Mouse (Mus musculus): ENCODE results near the gene Nkx2-3.

The Nkx2-3 gene

DNA sequence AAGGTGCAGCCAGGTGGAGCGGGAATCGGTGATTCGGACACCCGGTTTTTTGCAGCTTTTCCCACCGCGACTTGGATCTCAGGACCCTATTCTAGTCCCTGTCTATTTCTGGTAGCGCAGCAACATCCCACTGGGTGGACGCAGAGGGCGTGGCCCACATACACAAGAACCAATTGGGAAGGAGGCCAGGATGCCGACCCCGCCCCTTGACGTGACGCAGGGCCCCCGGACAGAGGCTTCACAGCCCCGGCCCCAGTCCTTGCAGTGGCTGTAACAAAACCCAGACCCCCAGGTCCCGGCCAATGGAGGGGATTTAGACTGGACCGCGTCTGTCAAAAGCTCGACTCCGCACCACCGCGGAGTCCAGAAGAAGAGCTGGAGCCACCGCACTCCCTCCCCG lies at the start of gene Nkx2-3:
TSS of gene Nkx2-3 (plus strand) at position 275 of the 400 bp plus-strand sequence.
- peak; percentile 95 for DNase-seq (ENCODE audit: low spot score)

DNA sequence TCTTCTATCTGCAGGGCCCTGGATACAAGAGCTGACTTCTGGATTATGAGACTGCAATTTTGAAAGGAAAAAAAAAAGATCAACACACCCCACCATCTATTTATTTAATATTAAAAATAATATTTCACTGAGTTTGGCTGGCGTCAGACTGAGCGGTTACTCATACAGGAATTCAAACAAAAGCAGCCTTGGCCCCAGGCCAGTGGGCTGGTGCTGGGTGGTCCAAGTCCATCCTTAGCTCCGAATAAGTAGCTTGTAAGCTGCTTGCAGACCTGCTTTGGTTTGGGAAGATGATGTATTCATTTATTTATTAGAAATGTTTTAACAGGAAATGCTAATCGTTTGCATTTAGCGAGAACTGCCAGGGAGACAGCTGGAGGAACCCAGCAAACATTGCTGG lies 49.0 kb upstream of the Nkx2-3 start:
- DNase-seq (ENCODE audit: low spot score) = no peak

DNA sequence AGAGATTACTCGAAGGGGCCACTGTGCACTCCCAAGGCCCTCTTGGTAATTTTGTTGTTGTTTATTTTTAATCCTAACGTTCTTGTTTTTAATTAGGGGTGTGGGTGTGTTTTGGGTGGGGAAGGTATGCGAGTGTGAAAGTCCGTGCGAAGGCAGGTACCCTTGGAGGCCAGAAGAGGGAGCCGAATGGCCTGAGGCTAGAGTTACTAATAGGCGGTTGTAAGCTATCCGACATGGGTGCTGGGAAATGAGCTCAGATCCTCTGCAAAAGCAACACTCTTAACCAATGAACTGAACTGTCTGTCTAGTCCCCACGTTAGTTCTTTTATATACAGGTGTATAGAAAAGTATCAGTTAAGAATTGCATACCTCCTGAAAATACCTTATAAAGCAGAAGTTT lies 43.8 kb upstream of the Nkx2-3 start:
- no peak for DNase-seq (ENCODE audit: low spot score)

DNA sequence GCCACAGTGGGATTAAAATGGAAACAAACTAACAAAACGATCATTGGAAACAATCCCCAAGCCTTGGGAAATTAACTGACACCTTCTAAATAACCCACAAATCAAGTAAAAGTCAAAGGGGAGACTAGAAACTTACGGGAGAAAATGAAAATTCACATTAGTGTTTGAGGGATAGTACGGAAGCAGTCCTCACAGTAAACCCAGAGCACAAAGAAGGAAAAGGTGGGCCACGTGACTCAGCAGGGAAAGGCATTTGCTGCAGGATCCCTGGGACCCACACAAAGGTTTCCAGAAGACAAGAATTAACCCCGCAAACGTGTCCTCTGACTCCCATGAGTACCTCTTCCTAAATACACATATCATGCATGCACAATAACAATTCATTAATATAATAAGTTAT lies 43.0 kb upstream of the Nkx2-3 start:
- no peak for DNase-seq (ENCODE audit: low spot score)

DNA sequence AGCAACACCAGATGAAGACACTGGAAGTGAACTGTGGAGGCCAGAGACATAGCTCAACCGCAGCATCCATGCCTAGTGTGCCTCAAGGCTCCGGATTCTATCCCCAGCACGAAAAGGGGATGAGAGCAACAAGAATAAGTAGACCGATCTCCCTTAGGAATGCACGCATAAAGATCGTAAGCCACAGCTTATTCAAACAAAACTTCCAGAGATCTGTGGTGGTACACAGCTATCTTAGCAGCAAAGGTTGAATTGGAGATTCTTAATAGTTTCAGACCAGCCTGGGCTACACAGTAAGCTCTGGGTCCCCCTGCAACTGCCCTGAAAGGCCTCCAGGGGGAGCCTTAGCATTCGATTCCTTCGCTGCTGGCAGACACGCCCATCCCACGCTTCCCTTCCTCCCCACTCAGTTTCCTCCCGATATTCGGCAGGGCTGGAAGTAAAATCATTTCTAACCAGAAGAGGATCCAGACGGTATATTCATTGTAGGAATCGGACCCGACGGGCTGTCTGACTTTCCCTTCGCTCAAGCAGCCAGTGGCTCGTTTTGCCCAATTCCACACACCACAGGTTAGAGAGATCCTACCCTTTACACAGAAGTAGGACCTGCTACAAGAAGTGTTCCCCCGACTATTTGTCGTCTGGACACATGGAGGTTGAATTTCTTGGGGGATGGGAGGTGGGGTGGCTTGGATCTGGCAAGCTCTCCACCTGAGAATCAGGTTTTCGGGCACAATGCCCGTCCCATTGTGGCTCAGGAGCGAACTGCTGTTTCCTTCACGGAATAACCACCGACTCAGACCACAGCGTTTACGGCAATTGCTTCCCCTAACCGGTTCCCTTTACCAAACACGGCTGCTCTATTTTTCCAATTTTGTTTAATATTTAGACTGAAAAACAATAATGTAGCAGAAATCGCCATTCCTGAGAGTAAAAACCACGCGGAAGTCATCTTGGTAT lies 41.0 kb upstream of the Nkx2-3 start:
- DNase-seq (ENCODE audit: low spot score) = peak; percentile 48

DNA sequence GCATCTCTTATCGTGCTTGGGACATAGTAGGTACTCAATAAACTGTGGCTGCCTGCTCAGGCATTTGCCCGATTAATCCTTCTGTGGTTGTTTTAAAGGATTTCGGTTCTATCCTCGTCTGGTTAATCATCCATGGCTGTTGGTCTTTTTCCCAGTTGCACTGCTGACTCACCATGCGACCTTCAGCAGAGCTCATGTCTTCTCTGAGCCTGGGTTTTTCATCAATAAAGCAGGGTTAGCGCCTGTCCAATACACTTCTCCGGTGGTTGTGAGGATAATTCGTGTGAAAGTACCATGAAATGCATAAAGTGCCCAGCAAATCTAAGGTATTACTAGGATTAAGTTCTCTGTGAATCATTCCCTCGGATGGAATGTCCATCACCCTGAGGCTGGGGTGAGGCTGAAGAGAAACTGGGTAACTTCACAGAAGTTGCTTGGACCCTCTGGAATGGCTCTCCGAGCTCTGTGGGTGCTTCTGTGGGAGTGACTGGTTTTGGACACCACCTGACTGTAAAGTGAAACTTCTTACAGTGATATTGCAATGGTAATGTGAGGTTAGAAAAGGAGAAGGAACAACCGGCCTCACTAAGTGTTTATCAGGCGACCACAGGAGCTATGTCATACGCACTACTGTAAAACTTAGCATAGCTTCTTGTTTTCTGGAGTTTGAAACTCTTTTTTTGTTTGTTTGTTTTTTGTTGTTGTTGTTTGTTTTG lies 32.9 kb upstream of the Nkx2-3 start:
- no peak for DNase-seq (ENCODE audit: low spot score)

DNA sequence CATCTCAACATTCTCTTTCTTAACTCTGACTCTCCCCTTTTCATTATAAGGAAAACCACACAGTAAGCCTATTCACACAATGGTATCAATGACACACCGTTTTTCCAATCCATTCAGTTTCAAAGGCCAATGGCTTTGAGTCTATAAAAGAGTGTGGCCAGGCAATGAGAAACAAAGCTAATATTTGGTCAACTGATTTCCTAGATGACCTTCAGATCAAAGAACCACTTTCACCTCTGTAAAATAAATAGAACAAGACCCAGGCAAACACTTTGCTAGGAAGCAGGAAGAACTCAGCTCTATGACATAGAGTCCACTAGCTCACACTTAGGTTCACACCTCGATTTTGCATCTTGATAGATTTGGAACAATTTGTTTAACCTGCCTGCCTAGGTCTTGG lies 30.9 kb upstream of the Nkx2-3 start:
- DNase-seq (ENCODE audit: low spot score) = no peak

DNA sequence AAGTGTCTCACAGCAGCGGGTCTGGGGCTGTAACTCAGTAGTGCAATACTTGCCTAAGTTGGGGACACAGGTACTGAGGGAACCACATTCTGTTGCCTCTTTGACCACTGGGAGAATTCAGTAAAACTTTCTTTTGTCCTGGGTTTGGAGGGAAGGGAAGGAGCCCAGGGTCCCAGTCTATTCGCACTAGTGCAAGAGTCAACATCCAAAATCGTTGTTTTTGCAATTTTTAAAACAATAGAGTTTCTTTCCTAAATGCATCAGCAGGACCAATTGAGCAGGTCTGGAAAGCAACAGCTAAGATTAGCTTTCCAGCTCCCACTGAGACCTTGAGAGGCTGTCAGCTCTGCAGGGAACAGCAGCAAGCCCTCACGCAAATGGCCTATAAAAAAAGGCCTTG lies 28.9 kb upstream of the Nkx2-3 start:
- DNase-seq (ENCODE audit: low spot score) = no peak

DNA sequence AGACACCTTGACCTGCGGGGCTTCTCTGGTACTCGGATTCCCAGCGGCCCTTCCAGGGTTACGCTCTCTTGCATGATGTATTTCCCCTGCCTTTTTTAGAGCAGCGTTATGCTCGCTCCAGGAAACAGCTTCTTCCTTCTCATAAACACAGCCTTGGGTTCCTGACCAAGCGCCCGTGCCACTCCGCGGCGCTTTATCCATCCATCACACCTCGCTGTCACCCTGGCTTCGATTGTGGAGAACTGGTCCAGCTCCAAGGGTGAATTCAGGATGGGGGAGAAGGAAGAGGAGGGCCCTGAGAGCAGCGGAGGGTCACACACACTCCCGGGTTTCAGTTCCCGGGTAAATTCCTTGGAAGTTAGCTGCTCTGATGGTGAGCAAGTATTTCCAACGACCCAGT lies 28.5 kb upstream of the Nkx2-3 start:
- DNase-seq (ENCODE audit: low spot score) = peak; percentile 33

DNA sequence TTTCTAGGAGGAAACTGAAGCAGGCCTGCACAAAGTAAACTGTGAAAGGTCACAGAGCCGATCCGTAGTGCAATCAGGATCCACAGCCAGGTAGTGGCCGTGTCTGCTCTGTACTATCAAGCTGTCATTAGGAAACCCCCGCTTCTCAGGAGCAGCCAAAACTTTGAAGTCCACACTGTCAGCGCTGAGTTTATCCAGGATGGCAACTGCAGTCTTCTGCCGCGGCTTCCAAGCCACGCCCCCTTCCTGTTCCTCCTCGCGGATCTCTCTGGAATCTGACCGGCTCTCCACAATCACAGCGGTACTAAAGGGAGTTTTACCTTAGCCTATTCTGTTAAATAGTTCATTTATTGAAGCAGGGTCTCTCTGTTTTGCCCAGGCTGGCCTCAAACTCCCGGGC lies 27.3 kb upstream of the Nkx2-3 start:
- DNase-seq (ENCODE audit: low spot score) = peak; percentile 48

DNA sequence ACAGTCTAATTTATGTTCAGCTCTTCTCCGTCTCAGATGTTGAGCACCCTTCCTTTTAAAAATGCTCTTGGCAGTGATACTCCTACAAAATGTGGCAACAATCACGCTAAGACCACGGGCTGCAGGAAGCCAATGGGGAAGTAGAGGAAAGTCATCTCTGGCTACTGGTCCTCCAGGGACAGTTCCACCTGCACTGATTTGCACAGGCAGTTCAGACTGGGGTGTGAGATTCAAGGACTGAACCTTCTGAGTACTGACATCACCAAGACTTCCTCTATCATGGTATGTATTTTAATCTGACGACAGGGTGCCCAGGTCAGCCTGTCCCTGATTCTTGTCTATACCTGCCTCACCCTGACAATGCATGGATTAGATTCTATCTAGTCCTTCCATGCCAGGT lies 20.1 kb upstream of the Nkx2-3 start:
- DNase-seq (ENCODE audit: low spot score) = no peak

DNA sequence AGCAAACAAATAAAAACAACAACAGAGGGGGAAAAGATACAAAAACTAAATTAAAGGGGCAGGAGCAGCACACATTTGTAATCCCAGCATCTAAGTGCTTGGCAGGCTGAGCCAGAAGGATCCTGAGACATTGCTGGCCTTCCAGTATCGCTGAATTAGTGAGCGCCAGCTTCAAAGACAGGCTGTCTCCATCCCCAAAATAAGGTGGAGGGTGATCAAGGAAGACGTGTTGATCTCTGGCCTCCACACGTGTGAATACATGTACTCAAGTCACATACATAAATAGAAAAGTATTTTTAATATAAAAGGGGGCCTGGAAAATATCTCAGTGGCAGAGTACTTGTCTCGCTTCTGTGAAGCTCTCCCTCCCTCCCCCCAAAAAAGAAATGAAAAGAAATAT lies 15.1 kb upstream of the Nkx2-3 start:
- no peak for DNase-seq (ENCODE audit: low spot score)

DNA sequence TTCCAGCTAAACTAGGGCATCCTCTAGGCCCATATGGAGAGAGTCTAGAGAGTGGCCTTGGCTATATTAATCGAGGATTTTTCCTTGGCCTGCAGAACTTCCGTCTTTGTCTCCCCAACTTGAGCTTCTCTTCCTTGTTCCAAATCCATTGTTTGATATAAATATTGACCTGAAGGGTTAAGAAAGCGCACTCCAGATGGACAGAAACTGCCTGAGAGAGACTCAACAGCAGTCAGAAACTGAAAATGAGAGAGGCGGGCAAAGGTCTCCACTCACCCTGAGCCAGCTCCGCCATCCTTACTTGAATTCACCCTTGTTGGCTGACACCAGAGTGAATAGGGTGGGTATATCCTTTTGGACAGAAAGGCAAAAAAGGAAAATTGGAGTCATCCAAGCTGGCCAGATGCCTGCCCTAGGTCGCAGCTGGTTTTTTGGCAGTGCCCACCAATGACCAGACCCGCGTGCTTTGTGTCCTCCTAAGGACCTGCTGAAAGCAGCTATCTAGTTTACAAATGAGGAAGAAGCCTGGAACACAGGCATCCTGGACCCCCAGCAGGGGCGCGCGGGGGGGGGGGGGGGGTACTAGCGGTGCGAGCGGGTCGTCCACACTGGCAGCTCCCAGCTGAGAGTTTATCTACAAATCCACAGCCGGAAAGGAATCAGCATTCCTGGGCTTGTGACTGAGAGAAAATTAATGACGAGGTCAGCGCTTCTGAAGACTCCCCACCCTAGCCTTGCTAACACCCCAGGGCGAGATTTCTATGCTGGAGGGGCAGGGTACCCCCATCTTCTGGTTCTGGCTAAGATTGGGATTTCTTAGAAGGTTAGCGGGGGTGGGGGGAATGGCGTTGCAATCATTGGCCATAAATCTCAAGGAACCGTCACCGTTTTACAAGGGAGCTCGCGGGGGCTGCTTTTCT lies 13.1 kb upstream of the Nkx2-3 start:
- DNase-seq (ENCODE audit: low spot score) = peak; percentile 70

DNA sequence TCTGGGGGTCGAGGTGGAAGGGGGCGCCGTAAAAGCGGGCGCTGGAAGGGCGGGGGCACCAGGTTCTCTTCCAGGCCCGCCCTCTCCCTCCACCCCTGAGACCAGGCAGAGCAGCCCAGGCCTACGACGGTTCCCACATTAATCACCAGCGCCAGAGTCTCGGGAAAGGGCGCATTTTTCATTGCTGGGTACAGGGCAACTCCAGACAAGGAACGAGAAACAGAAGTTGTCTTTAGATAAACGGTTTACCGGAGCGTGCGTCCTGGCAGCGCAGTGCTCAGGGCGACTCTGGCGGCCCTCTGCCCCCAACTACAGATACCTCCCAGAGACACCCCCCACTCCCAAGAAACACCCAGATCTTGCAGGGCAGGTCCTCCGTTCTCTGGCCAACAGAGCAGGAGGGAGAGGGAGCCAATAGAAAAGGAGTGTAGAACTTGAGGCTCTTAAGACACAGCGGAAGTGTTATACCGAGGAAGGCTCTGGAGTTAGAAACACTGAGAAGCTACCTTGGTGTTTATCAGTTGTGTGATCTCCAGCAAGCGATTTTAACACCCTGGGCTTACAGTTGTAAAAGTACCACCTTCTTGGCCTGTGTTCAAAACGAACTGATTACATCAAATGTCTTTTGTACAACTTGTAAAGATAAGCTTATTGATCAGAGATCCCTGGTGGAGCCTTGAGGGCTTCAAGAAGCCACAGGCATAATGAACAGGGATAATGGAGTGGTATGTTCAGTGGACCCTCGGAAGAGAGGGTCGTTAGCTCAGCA lies 12.2 kb upstream of the Nkx2-3 start:
- peak; percentile 85 for DNase-seq (ENCODE audit: low spot score)

DNA sequence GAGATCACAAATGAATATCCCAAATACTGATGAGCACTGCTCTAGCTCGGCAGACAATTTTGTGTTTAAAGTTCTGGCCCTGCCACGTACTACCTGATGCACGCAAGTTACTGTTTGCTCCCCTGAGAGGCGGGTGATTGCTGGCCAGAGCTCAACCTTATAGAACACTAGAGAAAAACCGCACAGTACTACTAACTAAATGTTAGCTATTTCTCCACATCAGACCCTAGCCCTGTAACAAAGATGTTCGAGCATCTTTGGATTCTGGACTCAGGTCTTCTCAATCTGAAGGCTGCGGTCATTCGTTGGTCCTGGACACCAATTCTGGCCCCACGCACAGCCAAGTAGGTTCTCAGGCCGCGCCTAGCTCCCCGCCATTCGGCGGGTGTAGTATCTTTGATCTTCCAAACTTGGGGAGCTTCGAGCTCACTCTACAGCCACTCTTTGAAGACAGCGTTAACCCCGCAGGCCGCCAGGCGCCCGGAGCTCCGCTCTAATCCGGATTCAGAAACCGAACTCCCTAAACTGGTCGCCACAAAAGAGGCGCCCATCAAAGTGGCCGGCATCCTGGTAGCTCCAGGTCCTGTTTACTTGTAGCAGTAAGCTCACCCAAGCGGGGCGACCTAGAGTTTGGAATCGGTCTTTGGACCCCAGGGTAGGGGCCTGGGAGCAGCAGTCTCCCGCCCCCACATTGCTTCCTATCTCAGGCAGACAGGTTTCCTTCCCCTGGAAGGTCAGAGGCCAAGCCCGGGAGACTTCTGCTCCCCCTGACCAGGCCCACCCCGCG lies 11.4 kb upstream of the Nkx2-3 start:
- DNase-seq (ENCODE audit: low spot score) = peak; percentile 59

DNA sequence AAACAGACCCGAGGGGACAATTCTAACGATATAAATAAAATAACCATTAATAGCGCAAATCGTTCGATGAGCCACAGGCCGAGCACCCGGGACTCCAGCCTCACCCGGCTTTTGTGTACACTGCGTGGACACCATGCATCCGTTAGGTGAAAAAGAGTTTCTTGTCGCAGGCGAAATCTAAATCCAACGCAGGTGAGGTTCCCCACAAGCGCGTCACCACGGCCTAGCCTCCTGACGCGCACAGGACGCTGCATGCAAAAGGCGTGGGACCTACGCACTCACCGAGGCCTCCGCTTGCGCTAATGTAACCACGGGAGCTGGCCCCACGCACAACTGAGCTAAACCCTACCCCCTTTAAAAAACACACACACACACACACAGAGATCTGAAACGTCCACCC lies 10.7 kb upstream of the Nkx2-3 start:
- no peak for DNase-seq (ENCODE audit: low spot score)

DNA sequence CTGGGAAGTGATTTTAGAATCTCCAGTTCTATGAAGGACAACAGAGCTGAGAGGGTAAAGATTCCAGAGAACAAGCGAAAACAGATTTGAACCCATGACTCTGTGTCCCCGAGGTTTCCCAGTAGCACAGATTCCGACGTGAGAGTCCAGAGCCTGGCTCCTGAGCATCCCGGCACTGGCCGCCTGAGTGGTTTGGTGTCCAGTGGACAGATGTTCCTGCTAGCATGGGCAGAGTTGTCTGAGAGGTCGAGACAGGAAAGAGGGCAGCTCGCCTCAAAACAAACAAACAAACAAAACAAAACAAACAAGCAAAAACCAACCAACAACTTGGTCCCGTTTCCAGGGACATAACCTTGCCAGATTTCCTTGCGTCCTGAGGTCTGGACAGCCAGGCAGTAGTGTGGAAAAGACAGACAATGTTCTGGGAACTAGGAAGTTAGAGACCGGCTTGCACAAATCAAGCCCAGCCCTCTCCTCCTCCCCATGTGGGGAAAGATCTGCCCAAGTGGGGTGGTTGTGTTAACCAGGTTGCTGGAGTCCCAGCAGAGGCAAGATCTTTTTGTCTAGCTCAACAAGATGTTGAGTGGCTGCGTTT lies 10.0 kb upstream of the Nkx2-3 start:
- DNase-seq (ENCODE audit: low spot score) = no peak

DNA sequence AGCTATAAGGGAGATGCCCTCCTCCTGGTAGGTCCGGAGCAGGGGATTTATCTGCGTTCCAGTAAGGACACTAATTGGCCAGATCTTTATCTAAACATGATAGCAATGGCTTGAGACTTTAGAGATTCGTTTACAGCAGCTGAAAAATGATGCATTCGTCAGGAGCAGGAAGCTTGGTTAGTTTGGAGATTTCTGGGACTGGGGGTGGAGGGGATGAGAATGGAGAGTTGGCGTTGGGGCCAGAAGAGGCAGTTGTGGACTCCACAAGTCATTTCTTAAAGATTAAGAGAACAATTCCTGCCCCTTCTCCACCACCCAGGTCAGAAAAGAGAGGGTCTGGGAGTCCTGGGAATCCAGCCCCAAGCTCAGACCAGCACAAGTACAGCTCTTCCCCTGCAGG lies 8.6 kb upstream of the Nkx2-3 start:
- no peak for DNase-seq (ENCODE audit: low spot score)

DNA sequence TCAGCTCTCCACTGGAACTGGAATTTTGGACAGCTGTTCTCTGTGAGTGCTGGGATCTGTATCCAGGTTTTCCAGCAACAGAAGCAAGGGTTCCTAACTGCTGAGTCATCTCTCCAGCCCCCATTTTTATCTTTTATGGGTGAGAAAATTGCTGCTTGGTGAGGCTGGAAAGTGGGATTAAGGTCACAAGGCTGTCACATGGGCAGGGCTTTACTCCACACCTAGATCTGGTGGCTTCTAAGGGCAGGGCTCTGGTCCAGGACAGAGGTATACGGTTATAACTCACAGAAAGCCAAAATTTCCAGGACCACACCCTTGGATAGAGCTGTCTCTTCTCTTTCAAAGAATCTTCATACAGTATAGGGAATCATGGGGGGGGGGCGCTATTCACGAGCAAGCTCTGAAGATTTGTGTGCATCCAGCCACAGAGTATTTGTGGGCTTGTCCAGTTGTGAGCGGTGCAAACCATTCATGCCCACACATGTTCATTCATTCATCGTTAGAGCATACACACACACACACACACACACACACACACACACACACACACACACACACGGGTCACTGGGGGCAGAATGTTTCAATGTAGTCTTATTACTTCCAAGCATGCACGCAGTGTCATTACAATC lies 7.5 kb upstream of the Nkx2-3 start:
- peak; percentile 48 for DNase-seq (ENCODE audit: low spot score)

All from yolk sac, embryonic 10.5 days (tissue).